Mouse (Mus musculus) liver, adult 2 months (tissue): Measurements from ENCODE around the gene Ccdc85c.

ENCODE experiments used
- CTCF ChIP-seq: fragments of 200-500 bp; IDR thresholded peaks from 2 replicates; pipeline ENCODE4 v1.5.1; 2011; ENCODE audit warnings: low read depth, low read length, control low read depth
- POLR2A ChIP-seq: fragments of 200-500 bp; IDR thresholded peaks from 2 replicates; pipeline ENCODE4 v1.6.1; 2011; ENCODE audit warnings: low read length, control low read depth; ENCODE audit not compliant: insufficient read depth; ENCODE audit errors: extremely low read depth

GRCm38 (mm10) chr12:108210623-108211022 is 64.6 kb downstream of the Ccdc85c start:
- TF ChIP-seq CTCF (no peak), POLR2A (no peak)
